Mouse (Mus musculus) kidney, postnatal 36 days (tissue): ENCODE measurements around the gene Fntb.

Experiments used
- DNase-seq, 2 experiments: peaks; one replicate each; pipeline ENCODE4 v3.0.0; 2021 to 2022; ENCODE audit warnings: mixed read lengths in 2 of 2

Fntb gene

DNA sequence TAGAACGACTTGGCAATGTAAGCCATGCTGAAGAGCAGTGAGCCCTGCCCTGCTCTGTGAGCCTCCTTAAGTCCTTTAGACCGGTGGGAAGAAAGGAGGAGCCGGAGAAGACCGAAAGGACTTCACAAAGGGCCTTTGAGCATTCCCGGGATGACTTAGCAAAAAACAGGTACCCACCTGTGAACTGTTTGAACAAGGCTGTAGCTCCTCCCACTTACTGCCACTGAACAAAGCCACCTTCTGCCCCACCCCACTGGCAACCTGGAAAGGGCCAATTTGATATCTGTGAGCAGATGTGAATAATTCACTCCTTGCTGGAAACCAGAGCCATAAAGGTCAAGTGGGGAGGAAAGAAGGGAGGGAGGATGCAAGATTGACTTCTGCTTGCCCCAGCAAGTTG, 30.0 kb downstream of the Fntb start, which contains the start of gene Gpx2:
Gpx2 (minus strand) TSS at position 205 of the 400 bp plus-strand sequence.
- no peak for DNase-seq

DNA sequence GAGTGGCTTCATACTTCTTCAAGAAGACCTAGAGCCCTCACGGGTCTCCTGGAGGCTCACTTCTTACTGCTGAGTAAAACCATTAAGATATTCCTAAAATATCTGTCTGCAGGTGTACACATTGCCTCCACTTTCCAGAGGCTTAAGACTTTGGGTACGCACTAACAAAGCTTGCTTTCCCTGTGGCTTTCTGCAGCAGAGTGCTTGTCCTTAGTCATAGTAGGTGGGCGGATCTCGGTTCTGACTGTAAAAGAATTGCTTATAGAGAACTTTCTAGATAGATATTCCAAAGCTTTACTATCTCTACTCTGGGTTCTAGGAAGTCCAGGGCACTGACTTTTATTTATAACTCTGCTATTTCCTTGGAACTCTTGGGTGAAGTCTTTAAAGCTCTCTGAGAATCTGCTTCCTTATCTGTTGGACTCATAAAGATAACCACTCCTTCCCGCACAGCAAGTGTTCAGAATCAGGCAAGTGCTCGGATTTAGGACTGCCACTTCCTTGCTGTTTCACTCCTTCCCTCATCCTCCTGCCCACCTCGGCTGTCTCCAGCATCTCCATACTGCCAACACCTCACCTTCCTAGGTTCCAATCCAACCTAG, 31.6 kb downstream of the Fntb start:
- DNase-seq: no peak

DNA sequence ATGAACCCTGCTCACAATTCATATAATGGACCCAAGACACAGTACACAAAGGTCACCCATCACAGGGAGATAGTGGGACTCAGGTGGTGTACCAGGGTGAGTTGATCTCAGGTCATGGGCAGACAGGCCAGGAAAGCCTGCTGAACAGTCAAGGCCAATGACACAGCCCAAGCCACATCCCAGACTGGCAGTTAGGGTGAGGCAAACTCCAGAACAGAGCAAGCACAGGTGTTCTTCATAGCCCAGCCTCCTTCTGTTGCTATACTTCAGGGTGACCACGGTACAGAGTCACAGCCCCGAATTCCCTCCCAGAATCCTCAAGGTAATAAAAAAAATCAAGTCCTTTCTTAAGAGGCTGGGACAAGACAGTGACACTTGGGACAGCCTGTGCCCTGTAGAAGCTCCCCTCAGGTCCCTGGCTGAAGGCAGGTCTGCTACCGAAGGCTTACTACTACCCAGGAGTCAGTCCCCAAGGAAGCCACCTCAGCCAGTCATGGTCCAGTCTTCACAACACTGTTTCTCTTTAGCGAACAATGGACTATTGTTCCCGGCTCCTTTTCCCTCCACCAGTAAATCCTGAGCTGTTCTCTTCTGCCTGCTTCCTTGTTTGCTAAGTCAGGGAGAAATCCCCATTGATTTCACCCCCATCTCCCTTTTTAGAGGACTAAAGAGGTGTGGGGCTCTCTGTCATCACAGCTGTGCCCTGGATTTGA, 32.8 kb downstream of the Fntb start:
- no peak for DNase-seq

DNA sequence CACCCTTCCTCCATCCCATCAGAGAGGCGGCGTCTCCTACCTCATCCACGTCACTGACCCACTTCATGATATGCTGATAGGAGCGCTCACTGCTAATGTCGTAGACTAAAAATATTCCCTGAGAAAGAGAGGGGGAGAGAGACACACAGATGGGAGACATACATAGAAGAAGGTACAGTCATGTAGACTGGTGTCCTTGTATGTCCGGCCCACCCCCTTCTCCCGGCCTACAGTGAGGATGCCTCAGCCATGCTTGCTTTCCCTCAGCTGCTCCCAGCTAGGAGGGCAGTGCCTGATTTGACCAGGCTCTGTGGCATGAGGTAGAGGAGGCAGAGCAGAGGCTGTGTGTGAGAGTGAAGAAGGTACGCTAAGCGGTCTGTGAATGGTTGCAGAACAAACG, 37.6 kb downstream of the Fntb start:
- DNase-seq: no peak

DNA sequence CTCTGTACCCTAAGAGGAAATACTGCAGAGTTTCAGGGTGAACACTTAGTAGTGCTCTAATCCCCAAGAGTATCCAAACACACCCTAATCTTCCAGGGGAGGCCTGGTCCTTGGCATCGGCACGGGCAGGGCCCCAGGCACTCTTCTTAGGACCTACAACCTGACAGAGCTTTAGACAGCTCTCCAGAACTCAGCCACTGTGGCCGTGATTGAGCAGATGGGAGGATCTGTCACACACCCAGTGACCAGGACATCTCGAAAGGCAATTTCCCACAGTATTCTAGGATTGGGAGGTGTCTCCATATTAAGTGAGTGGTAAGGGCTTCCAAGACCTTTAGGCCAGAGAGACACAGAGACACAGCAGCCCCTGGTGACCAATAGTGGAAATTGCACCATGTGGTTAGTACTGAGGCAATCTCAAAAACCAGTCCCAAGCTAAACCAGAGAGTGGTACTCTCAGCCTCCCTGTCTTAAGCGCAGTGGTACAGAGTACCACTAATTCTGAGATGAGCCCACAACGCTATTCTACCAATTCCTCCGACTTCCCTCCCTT, 38.4 kb downstream of the Fntb start:
- DNase-seq: peak; percentile 57 to 77

DNA sequence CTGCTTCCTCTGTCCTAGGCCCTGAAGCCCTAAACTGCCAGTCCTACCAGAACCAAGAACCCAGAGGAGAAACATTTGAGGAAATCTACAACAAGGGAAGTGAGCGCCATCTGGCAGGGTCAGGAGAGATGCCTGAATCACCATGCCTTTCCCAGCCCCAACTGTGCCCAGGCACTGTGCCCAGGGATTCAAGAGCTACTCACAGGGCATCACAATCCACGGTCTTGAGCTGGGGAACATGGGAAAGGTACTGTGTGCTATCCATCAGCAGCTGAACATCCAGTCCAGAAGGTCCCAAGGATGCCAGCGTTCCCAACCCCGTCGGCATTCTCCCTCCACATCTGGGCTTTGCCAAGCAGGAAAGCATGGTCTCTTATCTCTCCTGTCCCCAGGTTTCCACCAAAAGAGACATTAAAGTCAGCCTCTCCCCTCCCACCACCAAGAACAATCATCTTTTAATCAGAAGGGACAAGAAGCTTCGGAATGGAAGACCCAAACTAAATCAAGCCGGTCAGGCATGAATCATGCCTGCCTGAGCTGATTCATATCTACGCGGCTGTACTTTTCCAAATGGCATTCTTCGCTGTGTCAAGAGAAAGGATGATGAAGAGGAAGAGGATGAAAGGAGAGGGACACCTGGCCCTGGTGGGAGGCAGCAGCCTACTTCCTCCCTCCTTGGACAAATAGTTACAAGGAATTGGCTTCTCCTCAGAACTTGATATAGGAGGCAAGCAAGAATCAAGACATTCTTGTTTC, 39.8 kb downstream of the Fntb start:
- no peak for DNase-seq

DNA sequence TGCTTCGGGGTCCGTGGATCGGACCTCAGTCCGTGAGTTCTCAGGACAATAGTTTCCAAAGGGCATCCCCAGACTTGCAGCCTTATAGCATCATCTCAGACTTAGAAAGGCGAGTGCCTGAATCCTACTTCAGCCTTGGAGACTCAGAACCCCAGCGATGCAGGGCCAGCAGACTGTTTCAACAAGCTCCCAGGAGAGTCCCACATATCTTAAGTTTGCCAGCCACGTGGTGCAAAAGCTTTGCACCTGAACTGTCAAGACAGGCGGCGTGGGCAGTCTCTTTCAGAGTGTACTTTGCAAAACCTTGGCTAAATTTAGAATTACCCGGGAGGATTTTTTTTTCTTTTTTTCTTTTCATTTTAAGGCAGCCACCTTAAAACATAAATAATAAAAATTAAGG, 42.4 kb downstream of the Fntb start:
- no peak for DNase-seq

DNA sequence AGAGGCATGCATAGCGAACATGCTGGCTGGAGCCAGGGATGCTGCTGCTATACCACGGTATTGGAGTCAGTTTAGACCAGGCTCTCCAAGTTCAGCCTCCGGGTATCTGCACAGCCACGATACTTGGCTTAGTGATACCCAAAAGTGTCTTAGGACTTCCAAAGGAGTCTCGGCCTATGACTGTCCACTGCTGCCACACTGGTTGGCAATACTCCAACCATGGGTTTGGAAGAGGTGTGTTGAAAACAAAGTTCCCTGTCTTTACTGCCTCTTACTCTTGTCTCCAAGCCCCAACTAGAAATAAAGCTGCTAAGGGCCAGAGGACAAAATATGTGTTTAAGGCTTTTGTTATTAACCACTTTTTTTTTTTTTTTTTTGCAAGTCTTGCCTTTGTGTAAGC, 45.1 kb downstream of the Fntb start:
- no peak for DNase-seq

DNA sequence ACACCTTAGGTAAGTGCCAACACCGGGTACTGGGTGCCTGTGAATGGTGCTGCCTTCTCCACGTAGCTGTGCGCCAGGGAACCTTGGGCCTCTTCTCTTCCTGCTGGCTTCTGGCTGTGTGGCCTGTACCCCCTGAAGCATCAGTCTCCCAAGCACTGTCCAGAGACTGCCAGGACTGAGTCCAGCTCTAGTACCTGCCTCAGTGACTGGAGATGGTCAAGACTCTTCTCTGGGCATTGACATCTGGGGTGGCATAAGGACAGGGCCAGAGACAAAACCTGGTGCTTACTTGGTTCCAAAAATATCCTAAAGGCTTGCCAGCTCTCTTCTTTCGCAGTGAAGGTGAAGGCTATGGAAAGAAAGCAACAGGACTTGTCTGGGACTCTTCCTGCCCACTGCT, 45.6 kb downstream of the Fntb start:
- DNase-seq: no peak

DNA sequence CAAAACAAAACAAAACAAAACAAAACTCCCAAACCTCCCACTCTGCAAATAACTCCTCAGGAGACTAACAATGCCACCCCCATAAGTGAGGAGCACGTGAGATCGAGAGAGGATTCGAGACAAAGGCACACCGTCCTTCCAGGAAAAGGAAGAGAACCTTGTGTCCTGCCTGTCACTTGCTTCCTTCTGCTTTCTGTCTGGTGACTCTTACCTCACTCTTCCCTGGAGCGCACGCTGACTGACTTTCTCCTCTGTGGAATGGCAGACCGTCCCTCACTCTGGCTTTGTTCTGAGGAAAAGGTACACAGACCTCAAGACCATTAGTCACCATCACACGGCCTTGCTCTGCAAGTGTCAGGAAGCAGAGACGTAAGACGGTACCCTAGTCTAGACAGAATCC, 48.2 kb downstream of the Fntb start:
- no peak for DNase-seq

DNA sequence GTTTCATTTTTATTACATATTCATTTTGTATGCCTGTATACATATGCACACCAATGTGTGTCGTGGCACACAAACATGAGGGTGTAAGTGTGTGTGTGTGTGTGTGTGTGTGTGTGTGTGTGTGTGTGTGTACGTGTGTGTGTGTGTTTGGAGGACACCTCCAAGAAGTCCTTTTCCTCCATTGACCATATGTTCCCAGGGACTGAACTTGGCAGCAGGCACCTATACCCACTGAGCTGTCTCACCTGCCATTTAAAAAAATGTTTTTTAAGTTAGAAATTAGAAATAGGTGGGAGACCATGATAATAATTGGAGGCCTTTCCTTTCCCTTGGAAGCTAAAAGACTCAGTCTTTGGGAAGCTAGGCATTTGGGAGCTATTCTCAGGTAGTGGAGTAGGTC, 48.7 kb downstream of the Fntb start:
- DNase-seq: no peak

DNA sequence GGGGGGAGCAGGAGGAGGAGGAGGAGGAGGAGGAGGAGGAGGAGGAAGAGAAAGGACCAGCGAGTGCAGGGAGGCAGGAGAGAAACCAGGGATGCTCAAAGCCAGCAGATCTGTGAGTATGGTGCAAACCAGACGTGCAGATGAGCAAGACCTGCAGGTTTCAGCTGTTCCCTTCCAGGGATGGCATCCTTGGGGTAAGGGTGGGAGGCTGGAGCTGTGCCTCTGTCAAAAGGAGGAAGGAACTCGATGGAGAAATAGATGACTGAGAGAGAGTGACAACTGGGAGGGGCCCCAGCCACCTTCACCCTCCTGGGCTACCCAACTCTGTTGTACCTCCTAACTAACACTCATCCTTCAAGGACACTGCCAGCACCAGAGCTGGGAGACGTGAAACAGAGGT, 51.3 kb downstream of the Fntb start:
- DNase-seq: no peak

DNA sequence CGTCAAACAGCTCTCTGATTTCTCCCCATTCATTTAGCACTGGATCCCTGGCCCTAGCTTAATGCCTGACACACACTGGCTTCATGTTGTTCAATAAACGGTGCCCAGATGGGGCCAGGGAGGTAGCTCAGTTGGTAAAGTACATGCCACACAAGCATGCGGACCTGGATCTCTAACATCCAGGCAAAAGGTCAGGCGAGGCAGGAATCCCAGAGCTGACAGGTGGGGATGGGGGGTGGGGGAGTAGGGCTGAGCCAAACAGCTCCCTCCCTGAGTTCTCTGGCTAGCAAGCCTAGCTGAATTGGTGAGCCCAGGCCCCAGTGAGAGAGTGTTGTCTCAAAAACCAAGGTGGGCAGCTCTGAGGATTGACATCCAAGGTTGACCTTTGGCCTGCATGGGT, 51.8 kb downstream of the Fntb start:
- DNase-seq: no peak

DNA sequence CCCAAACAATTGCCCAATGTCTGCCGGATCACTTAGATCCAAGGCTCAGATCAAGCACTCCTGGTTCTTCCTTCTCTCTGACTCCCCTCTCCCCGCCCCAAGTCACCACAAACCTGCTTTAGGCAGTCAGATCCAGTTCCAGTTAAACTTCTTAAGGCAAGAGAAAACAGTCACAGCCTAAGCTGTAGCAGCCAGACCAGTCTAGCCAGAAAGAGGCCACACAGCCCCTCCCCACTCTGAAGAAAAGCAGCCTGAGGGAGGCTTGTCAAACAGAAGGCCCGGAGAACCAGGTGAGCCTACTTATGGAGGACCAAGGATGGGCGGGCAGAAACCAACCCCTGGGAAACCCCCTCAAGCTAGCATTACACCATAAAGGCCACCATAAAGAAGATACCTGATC, 52.7 kb downstream of the Fntb start:
- peak; percentile 59 to 69 for DNase-seq

DNA sequence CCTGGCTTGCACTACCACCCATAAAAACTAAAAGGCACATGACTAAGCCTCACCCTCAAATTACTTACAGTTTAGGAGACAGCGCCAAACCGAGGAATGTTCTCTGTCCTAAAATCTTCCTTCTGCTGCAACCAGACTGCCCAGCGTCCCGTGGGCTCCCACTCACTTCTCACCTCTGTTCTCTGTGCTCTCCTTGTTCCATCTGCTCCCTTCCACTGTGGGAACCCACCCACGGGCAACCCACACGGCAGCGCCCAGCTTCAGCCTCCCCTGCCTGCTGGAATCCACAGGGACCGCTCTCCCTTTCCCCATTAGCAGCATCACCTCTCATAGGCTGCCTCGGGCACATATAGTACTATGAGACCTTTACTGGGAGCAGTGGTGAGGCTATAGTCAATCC, 53.5 kb downstream of the Fntb start:
- DNase-seq: no peak

DNA sequence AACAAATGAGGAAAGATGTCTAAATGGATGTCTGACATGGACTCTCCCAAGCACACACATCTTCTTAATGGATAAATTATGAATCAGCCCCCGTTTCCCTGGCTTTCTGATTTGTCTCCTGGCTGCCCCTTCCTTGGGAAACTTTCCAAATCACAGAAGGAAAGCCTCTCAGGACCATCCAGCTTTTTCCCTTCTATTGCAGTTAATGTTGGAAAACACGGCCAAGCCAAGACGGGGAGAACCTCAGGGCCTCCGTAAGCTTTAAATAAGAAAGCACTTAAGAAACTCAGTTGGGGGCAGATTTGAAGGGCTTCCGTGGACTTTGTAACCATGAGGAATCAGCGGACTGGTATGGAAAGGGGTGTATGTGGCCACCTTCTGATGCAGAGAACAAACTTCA, 54.4 kb downstream of the Fntb start:
- no peak for DNase-seq

DNA sequence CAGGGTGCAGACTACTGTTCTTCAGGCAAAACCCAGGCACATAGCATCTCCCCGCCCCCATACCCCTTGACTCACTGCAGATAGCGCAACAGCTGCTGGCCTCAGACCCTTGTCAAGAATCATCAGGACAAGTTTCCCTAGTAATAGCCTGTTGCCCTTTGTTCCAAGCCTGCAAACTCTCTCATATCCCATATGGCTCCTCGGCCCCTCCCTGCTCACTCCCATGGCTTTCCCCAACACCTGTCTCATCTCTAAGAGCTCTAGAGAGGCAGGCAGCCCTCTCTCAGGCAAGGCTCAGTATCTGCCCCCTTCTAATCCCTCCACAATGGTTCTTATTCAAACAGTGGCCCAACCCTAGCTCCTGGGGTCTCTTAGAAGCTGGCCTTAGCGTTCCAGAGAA, 55.2 kb downstream of the Fntb start:
- DNase-seq: no peak

DNA sequence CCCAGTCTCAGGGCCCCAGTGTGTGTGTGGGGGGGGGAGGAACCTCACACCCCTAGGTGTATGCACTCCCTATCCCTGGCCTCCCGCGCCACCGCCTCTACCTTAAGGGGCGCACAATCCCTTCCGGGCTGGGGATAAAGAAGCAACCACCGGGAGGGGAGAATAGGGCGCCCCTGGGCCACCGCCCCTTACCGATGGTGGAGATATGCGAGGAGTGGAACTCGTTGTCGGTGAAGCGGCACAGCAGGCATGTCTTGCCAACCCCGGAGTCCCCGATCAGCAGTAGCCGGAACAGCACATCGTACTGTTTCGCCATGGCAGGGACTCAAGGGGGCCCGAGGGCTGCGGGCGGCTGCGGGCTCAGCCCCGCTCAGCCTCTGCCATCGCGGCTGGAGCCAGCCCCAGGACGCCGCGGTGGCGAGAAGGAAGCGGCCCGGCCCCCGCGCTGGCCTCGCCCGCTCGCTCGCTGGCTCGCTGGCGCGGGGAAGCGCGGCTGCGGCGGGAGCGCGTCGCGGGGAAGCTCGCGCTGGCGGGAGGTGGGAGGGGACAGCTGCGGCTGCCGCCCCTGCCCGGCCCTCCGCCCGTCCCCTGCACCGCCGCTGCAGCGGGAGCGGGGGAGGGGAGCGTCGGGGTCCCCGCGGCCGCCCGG, 56.7 kb downstream of the Fntb start:
- peak in 1 of 2 experiments; percentile 55 for DNase-seq

DNA sequence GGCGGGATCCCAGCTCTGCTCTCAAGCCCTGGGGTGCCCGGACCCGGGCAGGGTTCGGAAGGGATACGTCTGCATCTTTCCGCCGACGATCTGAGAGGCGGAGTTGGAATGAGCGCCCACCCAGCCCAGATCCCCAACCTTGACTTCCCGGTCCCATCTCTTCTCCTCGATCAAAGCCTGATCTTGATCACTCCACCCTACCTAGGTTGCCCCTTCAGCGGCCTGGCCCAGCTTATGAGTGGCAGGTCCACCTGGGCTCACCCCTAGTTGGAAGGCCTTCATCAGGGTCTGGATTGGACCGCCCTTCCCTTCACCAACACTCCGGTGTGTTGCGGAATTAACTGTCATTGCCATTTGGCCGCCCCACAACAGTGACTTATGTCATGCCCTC, 57.3 kb downstream of the Fntb start, which contains the start of gene Rab15:
Rab15 (minus strand) TSS at position 258 of the 391 bp plus-strand sequence.
- no peak for DNase-seq

DNA sequence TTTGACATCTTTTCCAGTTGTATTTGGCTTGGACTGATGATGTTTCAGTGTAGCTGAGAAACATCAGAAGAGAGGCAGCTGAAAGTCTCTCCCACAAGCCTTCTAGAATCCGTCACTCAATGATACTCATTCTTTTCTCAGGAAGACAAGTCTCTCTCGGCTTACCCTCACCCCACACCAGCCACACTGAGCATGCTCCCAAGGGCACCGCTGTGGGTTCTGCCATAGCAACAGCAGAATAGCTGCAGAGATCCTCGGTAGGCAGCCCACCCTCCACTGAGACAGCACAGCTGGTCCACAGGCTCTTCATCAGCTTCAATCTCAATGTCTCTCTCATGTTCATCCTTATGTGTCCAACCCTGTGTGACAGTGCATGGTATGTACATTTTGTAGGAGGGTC, 59.9 kb downstream of the Fntb start:
- DNase-seq: no peak

DNA sequence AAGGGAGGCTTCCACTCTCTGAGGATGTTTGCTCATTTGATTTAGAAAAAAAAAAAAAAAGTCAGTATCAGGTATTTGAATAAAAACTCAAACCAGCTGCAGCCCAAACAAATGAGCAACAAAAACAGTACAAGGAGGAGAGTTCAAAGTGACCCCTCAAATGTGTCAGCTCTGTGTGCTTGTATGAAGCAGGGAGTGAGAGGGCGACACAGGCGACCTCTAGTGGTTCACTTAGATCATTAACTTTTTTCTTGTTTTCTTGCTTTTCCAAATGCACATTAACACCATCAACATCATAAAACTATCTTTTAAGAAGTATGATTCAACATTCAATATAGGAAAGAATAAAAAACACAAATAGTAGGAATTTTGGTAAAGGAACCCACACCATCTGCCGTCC, 67.3 kb downstream of the Fntb start:
- DNase-seq: peak; percentile 30 to 48

DNA sequence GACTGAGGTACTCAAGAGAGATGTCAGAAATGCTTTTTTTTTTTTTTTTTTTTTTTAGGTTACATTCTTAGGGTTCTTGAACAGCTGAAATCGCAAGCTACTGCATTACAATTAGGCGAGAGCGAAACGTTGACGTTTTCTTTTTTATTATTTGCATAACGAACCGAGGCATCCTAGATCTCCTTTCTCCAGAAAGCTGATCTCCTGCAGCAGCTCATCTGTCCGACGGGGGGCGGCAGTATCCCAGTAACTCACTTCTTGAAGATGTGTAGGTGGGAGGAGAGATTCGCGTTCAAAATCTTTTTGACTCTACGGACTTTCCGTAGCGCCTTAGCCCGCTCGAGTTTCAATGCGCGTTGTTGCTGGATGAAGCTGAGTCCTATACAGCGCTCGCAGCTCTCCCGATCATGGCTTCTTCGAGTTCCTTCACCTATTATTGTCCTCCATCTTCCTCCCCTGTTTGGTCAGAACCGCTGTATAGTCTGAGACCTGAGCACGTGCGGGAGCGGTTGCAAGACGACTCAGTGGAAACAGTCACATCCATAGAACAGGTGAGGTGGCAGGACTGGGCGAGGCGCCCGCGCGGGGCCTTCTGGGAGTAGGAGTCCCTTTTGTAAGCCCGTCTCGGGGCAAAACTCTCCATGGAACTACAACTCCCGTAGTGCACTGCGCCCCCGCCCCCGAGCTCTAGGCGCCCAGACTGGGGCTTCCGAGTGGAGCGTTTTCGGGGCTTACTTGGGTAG, 71.9 kb downstream of the Fntb start:
- peak; percentile 99 for DNase-seq
